Mouse (Mus musculus): Measurements from ENCODE around the gene Tbc1d2.

- TF ChIP-seq POLR2A (IDR thresholded peaks at IDR 0.05; ENCODE audit: low read depth, low read length) (no peak), CTCF (IDR thresholded peaks at IDR 0.05; ENCODE audit: extremely low read depth, insufficient read depth, insufficient read length, insufficient replicate concordance) (no peak)
These were observed 75.8 kb downstream of the Tbc1d2 start for GRCm38 (mm10) chr4:46574024-46574753.

Data from spleen, adult 2 months (tissue).